Mouse (Mus musculus): ENCODE data around the gene Wfdc11.

DNA sequence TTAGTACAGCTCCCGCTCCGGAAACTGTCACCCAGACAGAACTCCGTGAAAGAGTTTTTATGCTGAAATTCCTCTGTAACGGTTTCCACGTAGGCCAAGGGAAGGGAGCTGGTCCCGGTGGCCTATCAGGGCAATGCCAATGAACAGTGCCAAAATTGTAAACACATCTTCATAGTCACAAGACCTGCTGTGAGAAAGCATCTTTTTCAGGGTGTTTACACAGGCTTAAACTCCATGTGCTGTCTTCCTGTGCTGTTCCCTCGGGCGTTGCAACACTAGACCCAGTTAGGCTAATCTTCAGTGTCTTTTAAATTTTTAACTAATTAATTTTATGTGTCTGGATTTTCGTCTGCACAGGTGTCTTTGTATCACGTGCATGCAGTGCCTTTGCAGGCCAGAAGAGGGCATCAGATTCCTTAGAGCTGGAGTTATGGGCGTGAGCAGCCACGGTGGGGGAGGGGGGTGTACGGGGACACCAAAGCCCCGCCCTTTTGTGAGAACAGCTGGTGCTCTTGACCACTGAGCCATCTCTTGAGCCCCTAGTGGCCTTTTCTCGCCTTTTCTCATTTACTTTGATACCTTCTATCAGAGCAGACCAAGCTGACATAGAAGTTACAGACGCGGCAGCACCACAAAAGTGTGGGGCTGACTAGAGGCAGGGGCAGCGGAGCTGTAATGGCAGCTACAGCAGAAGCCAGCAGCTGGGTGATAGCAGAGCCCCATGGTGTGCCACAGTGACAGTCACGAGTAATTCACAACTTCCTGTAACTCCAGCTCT, 5.2 kb upstream of the Wfdc11 start:
- TF ChIP-seq GATA1 (IDR thresholded peaks at IDR 0.05; ENCODE audit: low read length) (no peak), TAL1 (IDR thresholded peaks at IDR 0.05; ENCODE audit: low read length) (no peak)

Data from erythroblast, embryonic 14.5 days (primary cell).